Mouse (Mus musculus) ZHBTc4 (cell line): ENCODE results near the gene Aldh1a2.

ENCODE experiments used
- DNase-seq: peaks from one replicate; pipeline ENCODE4 v3.0.0-alpha.2; 2011; ENCODE audit warnings: low read depth, low spot score

Aldh1a2 gene

DNA sequence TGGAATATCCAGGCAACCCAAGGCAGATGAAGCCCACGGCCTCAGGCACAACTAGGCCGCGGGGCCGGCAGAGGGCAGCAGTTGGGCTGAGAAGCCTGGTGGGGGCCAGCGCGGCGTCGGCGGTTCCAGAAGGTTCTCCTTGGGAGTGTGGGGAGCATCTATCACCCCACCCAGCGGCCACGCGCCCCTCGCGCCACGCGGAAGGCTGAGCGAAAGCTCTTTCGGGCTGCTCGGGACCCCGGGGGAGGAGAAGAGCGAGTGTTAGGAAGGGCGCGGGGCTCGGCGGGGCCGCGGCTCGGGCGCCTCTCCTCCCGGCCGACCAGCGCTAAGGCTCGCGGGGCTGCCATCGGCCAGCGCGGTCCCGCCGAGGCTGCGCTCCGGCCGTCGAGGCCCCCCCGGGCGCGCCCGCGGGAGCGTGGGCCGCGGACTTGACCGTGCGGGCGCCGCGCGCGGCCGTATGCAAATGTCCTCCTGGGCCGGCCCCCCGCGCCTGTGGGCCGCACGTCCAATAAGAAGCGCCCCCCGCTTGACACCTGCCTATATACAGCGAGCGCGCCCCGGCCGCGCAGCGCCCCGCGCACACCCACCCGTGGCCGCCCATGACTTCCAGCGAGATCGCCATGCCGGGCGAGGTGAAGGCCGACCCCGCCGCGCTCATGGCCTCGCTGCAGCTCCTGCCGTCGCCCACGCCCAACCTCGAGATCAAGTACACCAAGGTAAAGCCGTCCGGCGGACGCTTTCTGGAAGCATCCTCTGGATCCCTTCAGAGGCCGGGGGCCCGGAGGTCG lies at the start of gene Aldh1a2:
TSS of gene Aldh1a2 (plus strand) at position 542 of the 788 bp plus-strand sequence.
- DNase-seq = peak; percentile 87

GRCm38 (mm10) chr9:71166019-71166705 lies 49.4 kb upstream of the Aldh1a2 start:
- DNase-seq = no peak

DNA sequence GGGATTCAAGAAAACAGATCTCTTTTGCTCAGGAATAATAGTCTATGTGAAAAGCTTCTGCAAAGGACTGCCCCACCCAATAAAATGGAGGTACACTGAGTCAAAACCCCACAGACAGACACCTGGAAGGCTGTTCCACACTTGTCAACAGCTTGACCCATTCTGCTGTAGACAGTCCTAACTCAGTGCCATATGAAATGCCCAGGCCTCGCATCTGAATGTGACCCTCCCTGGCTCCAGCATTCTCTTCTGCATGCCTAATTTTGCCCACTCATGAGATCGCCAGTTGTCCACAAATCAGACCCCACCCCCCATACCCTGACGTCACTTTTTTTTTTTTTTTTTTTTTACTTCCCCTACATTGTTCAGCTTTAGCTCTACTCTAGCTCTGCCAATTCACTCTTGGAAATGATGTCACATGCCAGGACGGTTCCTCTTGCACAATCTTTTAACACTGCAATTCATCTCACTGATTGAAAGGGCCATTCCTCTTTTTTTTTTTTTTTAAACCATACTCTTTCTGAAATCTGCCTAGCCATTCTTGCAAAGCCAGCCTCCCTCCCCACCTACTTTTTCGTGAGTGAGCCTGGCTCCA lies 48.6 kb upstream of the Aldh1a2 start:
- no peak for DNase-seq

GRCm38 (mm10) chr9:71167473-71168215 lies 47.9 kb upstream of the Aldh1a2 start:
- no peak for DNase-seq

- no peak for DNase-seq
Measured at GRCm38 (mm10) chr9:71168511-71168910, 47.1 kb upstream of the Aldh1a2 start, which contains the start of gene Aqp9. TSS of gene Aqp9 (minus strand) at chr9:71168682.

DNA sequence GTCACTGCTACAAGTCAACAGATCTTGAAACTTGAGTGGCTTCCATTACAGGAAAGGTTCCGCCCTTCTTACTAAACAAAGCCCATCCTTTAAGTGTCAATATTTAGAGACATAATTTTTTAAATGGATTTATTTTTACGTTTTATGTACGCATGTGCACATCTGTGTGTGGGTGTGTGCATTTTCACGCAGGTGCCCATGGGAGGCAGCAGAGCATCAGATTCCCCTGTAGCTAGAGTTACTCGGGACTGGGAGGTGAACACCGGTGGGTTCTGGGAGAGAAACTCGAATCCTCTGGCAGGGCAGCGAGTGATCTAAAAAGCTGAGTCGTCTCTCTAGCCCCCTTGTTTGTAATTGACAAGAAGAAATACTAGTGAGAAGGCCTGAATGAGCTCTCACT lies 42.1 kb upstream of the Aldh1a2 start:
- no peak for DNase-seq

DNA sequence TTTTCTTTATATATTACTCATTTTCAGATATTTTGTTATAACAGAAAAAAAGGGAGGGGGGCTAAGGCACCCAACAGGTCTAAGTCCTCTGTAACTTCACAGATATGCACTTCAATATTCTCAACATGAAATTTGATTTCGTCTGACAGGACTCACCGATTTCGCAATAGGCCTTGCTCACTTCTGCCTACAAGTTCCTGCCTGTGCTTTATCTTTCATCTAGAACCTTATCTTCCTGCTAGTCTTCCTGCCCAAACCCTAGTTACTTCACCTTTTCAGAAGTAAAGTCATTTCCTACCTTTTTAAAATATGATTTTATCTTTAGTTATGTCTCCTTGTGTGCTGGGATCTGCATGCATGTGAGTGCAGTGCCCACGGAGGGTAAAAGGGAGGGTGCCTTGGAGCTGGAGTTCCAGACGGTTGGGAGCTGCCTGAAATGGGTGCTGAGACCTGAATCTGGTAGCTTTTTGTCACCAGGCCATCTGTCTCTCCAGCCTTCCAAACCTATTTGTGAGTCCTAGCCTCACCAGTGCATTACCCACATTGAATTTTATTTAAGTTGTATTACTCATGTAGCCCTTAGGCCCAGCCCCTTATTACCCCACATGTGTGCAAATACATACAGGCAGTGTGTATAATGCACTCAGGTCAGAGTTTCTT lies 41.1 kb upstream of the Aldh1a2 start:
- no peak for DNase-seq

DNA sequence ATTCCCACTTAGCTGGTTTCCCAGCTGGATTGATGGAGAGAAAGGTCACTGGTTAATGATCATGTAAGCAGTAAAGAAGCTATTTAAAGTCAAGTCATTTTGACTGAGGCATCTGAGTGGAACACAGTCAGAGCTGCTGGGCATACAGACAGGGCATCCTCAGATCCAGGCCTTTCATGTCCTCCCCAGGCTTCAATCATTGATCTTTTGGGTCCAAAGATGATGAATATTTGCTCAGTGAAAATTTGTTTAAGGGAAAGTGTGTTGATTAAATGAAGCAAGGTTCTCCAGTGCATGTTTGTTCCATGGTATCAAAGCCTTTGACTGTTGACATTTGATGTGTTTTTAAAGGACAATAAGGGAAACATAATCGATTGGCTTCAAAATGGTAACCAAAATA lies 39.9 kb upstream of the Aldh1a2 start:
- no peak for DNase-seq

DNA sequence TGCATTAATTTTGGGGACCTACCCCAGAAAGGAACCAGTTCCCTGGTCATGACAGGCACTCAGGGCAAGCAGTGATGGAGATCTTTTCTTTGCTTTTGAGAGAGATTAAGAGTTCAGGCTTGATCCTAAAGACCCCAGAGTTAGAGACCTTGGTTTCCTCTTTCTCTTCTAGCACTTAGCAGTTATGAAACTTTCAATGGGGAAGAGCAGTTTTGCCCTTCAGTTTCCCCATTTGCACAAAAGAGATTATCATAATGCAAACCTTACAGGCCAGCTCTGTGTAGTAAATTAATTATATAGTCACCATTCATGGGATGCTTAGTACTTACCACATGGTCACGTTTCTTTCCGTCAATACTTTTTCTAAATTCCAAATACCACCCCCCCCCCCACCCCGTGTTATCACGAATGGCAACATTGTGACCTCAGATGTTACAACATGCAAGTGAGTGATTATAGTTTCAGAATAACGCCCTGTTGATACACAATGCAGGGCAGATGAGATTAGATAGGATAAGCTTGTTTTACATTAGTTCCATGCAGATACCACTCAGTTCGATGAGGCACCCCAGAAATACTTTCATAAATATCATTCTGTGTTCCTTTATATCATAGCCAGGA lies 36.2 kb upstream of the Aldh1a2 start:
- DNase-seq = no peak

- peak; percentile 7 for DNase-seq
Measured at GRCm38 (mm10) chr9:71179964-71180700, 35.5 kb upstream of the Aldh1a2 start.

DNA sequence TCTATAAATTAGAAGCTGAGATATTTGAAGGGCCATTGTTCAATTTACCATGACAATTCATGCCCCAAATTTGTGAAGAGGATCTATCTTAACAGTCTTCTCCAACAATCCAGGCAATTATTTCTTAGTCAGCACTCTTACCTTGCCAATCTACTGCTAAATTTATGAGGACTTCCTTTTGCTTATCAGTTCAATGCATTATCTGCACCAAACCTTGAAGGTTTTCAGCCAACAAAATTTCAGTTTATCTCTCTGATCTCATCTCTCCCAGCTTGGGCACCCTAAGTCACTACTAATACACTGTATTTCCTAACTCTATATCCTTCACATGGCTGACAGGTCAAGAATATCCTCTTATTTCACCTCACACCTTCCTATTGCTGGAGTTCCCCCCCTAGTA lies 30.3 kb upstream of the Aldh1a2 start:
- no peak for DNase-seq

DNA sequence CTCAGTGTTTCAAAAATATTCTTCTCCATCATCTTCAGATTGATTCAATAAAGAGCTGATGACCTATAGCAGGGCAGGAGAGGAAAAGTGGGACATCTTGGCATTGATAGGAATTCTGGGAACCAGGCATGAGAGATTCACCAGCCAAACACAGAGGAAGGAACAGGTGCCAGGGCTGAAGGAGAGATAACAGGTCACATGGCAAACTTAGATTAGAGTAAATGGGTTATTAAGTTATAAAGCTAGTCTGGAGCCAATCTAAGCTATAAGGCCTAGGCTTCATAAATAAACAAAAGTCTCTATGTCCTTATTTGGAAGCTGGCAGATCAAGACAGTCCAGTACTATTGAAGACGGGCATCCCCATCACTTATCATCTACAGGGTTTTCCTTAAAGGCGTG lies 29.8 kb upstream of the Aldh1a2 start:
- DNase-seq = no peak

DNA sequence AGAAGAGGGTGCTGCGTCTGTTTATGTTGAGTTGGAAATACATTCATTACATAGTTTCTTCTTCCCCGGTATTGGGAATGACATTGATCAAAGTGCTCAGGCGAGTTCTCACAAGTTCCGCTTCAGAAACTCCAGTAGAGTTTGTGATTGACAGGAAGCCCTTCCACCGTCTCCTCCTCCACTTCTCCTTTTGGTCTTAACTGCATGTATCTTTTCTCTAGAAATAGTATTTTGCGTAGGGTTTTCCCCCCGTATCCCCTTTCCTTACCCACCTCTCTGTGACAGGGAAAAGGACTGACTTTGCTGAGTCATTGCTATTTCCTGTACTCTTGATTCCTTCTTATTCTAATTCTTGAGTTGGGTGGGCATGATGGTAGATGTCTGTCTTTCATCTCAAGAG lies 28.2 kb upstream of the Aldh1a2 start:
- DNase-seq = no peak

DNA sequence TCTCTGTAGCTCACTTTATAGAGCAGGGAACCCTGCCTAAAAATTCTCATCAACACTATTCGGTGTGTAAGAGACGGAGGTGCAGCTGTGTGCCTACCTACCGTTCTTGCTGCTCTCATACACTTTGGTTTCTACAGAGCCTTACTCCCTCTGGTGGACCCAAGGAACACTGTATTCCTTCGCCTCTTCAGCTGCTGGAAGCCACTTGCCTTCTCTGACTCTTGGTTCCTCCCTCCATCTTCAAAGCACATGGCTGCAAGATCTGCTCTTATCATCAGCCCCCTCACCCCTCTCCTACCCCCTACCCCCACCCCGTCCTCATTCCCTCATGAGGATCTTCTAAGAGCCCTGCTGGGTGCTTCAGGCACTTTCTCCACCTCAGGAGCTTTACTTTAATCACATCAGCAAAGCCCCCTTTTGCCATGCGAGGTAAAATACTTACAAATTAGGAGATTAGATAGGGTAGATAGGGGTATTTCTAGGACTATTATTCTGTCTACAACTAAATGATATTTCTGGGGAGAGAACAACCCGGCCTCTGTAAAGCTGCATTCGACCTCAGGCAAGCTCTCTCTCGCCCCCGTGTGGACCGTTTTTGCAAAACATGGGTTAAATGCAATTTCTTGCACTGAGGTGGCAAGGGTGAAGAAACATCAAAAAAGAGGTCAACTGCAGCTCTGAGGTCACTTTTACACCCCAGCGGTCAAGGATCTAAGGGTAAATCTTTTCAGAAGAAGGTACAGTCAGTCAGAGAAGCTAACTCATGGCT lies 26.8 kb upstream of the Aldh1a2 start:
- DNase-seq = peak; percentile 83

DNA sequence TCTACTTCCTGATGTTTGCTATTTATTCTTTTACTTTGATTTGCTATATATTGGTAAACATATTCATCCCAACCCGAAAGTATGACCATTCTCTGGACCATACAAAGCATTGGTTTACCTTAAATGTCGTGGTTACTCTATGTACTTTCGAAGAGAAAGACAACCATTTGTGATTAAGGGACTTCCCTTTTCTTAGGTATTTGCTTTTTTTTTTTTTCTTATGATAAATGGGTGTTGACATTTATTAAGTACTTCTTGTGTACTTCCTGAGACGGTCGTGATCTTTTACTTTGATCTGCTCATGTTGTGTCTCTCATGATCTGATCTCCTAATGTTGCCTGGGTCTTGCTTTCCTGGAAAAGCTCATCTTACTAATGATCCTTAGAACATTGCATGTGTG lies 16.8 kb upstream of the Aldh1a2 start:
- DNase-seq = no peak

GRCm38 (mm10) chr9:71202265-71202664 lies 13.3 kb upstream of the Aldh1a2 start:
- DNase-seq = no peak

GRCm38 (mm10) chr9:71209299-71209698 lies 6.3 kb upstream of the Aldh1a2 start:
- DNase-seq = peak; percentile 44

- peak; percentile 71 for DNase-seq
Measured at GRCm38 (mm10) chr9:71210870-71211269, 4.7 kb upstream of the Aldh1a2 start.

GRCm38 (mm10) chr9:71213636-71214035 lies 2.0 kb upstream of the Aldh1a2 start:
- no peak for DNase-seq
